Mouse (Mus musculus) heart, embryonic 12.5 days (tissue): Measurements from ENCODE around the gene Mapkap1. TPM values are rescaled to one million over a fixed set of nuclear protein-coding genes. Genes with fewer than 3 reads are reported as not detected.
"Not testable (repeated sequence)": the region's sequence is repeated elsewhere in the genome, so short reads cannot be mapped to it uniquely, and the experiment has no call there.

Experiments used
- ATAC-seq: fragments of 200-750 bp; cut with Nextera tagmentation; 2 replicates; pipeline ENCODE4 v1.8.0; 2017; ENCODE audit warnings: moderate TSS enrichment, moderate library complexity; ENCODE audit not compliant: insufficient number of reproducible peaks, low FRiP score
- H3K27ac ChIP-seq: fragments of 300-500 bp; sonication (generic); 2 replicates; pipeline ENCODE4 v1.5.1; 2016; ENCODE audit warnings: mild to moderate bottlenecking, moderate library complexity; ENCODE audit not compliant: poor library complexity, severe bottlenecking
- H3K27me3 ChIP-seq: fragments of 300-500 bp; sonication (generic); replicated peaks from 2 replicates; pipeline ENCODE4 v1.6.1; 2016; ENCODE audit warnings: mild to moderate bottlenecking, moderate library complexity
- H3K36me3 ChIP-seq: fragments of 300-500 bp; sonication (generic); 2 replicates; pipeline ENCODE4 v1.6.1; 2016; ENCODE audit warnings: mild to moderate bottlenecking, moderate library complexity
- H3K4me1 ChIP-seq: fragments of 300-500 bp; sonication (generic); replicated peaks from 2 replicates; pipeline ENCODE4 v1.6.1; 2016; ENCODE audit warnings: mild to moderate bottlenecking
- H3K4me2 ChIP-seq: fragments of 300-500 bp; sonication (generic); 2 replicates; pipeline ENCODE4 v1.6.1; 2016; ENCODE audit warnings: mild to moderate bottlenecking, moderate library complexity
- H3K4me3 ChIP-seq: fragments of 300-500 bp; sonication (generic); 2 replicates; pipeline ENCODE4 v1.5.1; 2016; ENCODE audit warnings: mild to moderate bottlenecking
- H3K9ac ChIP-seq: fragments of 300-500 bp; sonication (generic); 2 replicates; pipeline ENCODE4 v1.6.1; 2016; ENCODE audit warnings: mild to moderate bottlenecking, moderate library complexity
- H3K9me3 ChIP-seq: fragments of 300-500 bp; sonication (generic); replicated peaks from 2 replicates; pipeline ENCODE4 v1.6.1; 2016; ENCODE audit warnings: mild to moderate bottlenecking, moderate library complexity
- WGBS: fragments of 180-500 bp; shearing (Covaris S2); methylation state at CpG from one replicate; pipeline ENCODE4 v1.1.7; 2016; 5-methylcytosine and 5-hydroxymethylcytosine counted together
- polyA plus RNA-seq: library from polyadenylated mRNA; unstranded; fragments of >200 nt; fragmentation: Nextera tagmentation; extraction: Ambion mirVana; gene quantifications from 2 replicates; pipeline ENCODE4 v1.2.1, GENCODE M21; 2016

Gene Mapkap1
- polyA plus RNA-seq, 1 experiment from 2014 or later, result 63.4 TPM

- whole genome bisulfite sequencing, result 60% methylated on average over 2 of the region's 2 CpGs
- no peaks in the 10 kb centered on the region for H3K4me1 ChIP-seq
- no peaks in the 10 kb centered on the region for H3K27me3 ChIP-seq
- no peaks in the 10 kb centered on the region for H3K9me3 ChIP-seq
- no peak for ATAC-seq
- H3K4me2 ChIP-seq, result no peak overlapping the region
- no peak overlapping the region for H3K4me3 ChIP-seq
- H3K27ac ChIP-seq, result no peak overlapping the region
- no peaks in the 10 kb centered on the region for H3K36me3 ChIP-seq
- no peak overlapping the region for H3K9ac ChIP-seq
These were observed 27.6 kb upstream of the Mapkap1 start for GRCm38 (mm10) chr2:34378930-34379329.

- Histone ChIP-seq H3K9me3 (no peaks in the 10 kb centered on the region), H3K4me1 (no peaks in the 10 kb centered on the region), H3K27me3 (no peaks in the 10 kb centered on the region), H3K9ac (no peak overlapping the region), H3K36me3 (no peaks in the 10 kb centered on the region), H3K4me2 (no peak overlapping the region), H3K27ac (no peak overlapping the region), H3K4me3 (no peak overlapping the region)
- 56% methylated on average over 4 of the region's 4 CpGs for WGBS
- ATAC-seq, result no peak
These were observed 7.0 kb upstream of the Mapkap1 start for GRCm38 (mm10) chr2:34399535-34399934.

- Histone ChIP-seq H3K36me3 (no peaks in the 10 kb centered on the region), H3K4me1 (peaks cover 15% of the 10 kb centered on the region), H3K4me2 (peak overlapping the region; percentile 84), H3K9me3 (no peaks in the 10 kb centered on the region), H3K4me3 (peak overlapping the region; percentile 100), H3K9ac (peak overlapping the region; percentile 98), H3K27ac (no peak overlapping the region), H3K27me3 (no peaks in the 10 kb centered on the region)
- WGBS, result 51% methylated on average over 7 of the region's 7 CpGs
- no peak for ATAC-seq
These were observed 1.0 kb downstream of the Mapkap1 start for GRCm38 (mm10) chr2:34407596-34407995.

- Histone ChIP-seq H3K9me3 (no peaks in the 10 kb centered on the region), H3K4me3 (no peak overlapping the region), H3K27me3 (no peaks in the 10 kb centered on the region), H3K4me1 (peaks cover 15% of the 10 kb centered on the region), H3K36me3 (no peaks in the 10 kb centered on the region), H3K4me2 (no peak overlapping the region), H3K9ac (no peak overlapping the region), H3K27ac (no peak overlapping the region)
- 93% methylated on average over 10 of the region's 10 CpGs for WGBS
- ATAC-seq, result no peak
These were observed 1.8 kb downstream of the Mapkap1 start for GRCm38 (mm10) chr2:34408341-34408740.

- no peaks in the 10 kb centered on the region for H3K36me3 ChIP-seq
- H3K27ac ChIP-seq, result no peak overlapping the region
- no peak overlapping the region for H3K9ac ChIP-seq
- H3K4me2 ChIP-seq, result no peak overlapping the region
- H3K4me3 ChIP-seq, result no peak overlapping the region
- ATAC-seq, result no peak
- 75% methylated on average over 5 of the region's 5 CpGs for WGBS
- H3K4me1 ChIP-seq, result peaks cover 15% of the 10 kb centered on the region
- H3K9me3 ChIP-seq, result no peaks in the 10 kb centered on the region
- no peaks in the 10 kb centered on the region for H3K27me3 ChIP-seq
These were observed 3.3 kb downstream of the Mapkap1 start for GRCm38 (mm10) chr2:34409741-34410340.

- Histone ChIP-seq H3K4me3 (no peak overlapping the region), H3K27me3 (no peaks in the 10 kb centered on the region), H3K4me1 (peaks cover 12% of the 10 kb centered on the region), H3K36me3 (no peaks in the 10 kb centered on the region), H3K27ac (no peak overlapping the region), H3K4me2 (no peak overlapping the region), H3K9me3 (no peaks in the 10 kb centered on the region), H3K9ac (no peak overlapping the region)
- WGBS, result 52% methylated on average over 1 of the region's 1 CpGs
- ATAC-seq, result no peak
These were observed 13.7 kb downstream of the Mapkap1 start for GRCm38 (mm10) chr2:34420256-34420655.

- no peak for ATAC-seq
- no peak overlapping the region for H3K27ac ChIP-seq
- H3K27me3 ChIP-seq, result no peaks in the 10 kb centered on the region
- no peak overlapping the region for H3K4me3 ChIP-seq
- 0 out of 2 replicates have a peak, but pooled peaks cover 4% of the 10 kb centered on the region for H3K36me3 ChIP-seq
- no peak overlapping the region for H3K4me2 ChIP-seq
- no peak overlapping the region for H3K9ac ChIP-seq
- peaks cover 8% of the 10 kb centered on the region for H3K4me1 ChIP-seq
- H3K9me3 ChIP-seq, result no peaks in the 10 kb centered on the region
- WGBS, result 87% methylated on average over 3 of the region's 3 CpGs
These were observed 17.6 kb downstream of the Mapkap1 start for GRCm38 (mm10) chr2:34424186-34424585.

GRCm38 (mm10) chr2:34425573-34426223 is 19.1 kb downstream of the Mapkap1 start:
- no peak overlapping the region for H3K27ac ChIP-seq
- no peak overlapping the region for H3K4me2 ChIP-seq
- WGBS, result 77% methylated on average over 4 of the region's 4 CpGs
- H3K36me3 ChIP-seq, result peaks cover 4% of the 10 kb centered on the region; the same call in 1 of the 2 replicates
- H3K9me3 ChIP-seq, result no peaks in the 10 kb centered on the region
- no peaks in the 10 kb centered on the region; the same call in 1 of the 2 replicates for H3K4me1 ChIP-seq
- H3K4me3 ChIP-seq, result no peak overlapping the region
- H3K27me3 ChIP-seq, result no peaks in the 10 kb centered on the region
- no peak for ATAC-seq
- H3K9ac ChIP-seq, result no peak overlapping the region

- Histone ChIP-seq H3K27me3 (no peaks in the 10 kb centered on the region), H3K36me3 (peaks cover 18% of the 10 kb centered on the region), H3K4me3 (no peak overlapping the region), H3K9ac (no peak overlapping the region), H3K27ac (no peak overlapping the region), H3K9me3 (no peaks in the 10 kb centered on the region), H3K4me1 (no peaks in the 10 kb centered on the region; the same call in 1 of the 2 replicates), H3K4me2 (no peak overlapping the region)
- ATAC-seq, result no peak
- 92% methylated on average over 8 of the region's 8 CpGs for WGBS
These were observed 24.1 kb downstream of the Mapkap1 start for GRCm38 (mm10) chr2:34430663-34431062.

- Histone ChIP-seq H3K9me3 (no peaks in the 10 kb centered on the region), H3K4me1 (0 out of 2 replicates have a peak, but pooled peaks cover 2% of the 10 kb centered on the region), H3K9ac (no peak overlapping the region), H3K27me3 (no peaks in the 10 kb centered on the region), H3K27ac (no peak overlapping the region), H3K4me3 (no peak overlapping the region), H3K4me2 (no peak overlapping the region), H3K36me3 (peaks cover 23% of the 10 kb centered on the region)
- 89% methylated on average over 12 of the region's 12 CpGs for WGBS
- ATAC-seq, result no peak
These were observed 25.3 kb downstream of the Mapkap1 start for GRCm38 (mm10) chr2:34431701-34432372.

GRCm38 (mm10) chr2:34432887-34433286 is 26.3 kb downstream of the Mapkap1 start:
- H3K4me3 ChIP-seq, H3K4me1 ChIP-seq, H3K9ac ChIP-seq, H3K27ac ChIP-seq, H3K9me3 ChIP-seq, H3K27me3 ChIP-seq, ATAC-seq, H3K4me2 ChIP-seq: not testable (repeated sequence)
- 95% methylated on average over 1 of the region's 2 CpGs for WGBS
- H3K36me3 ChIP-seq, result peaks cover 25% of the 10 kb centered on the region
